Mouse (Mus musculus): ENCODE results near the gene Nrip2.

DNA sequence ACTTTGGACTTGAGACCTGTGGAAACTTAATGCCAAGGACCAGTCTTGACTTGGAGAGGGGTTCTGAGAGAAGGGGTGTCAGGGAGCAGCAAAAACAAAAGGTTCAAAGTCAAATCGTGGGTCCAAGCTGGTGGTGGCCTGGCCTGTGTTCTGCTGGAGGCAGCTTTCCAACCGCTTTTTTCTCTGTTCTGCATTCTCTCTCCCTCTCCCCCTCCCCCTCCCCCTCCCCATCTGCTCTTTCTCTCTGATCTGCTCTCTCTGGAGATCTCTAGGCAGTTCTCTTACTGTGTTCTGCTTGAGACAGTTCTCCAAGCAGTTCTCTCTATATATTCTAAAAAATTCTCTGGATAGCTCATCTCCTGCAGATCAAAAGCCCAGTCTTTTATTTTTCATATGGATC is 61.2 kb downstream of the Nrip2 start:
- TF ChIP-seq CTCF (IDR thresholded peaks at IDR 0.05; ENCODE audit: low read depth) (no peak), EP300 (IDR thresholded peaks at IDR 0.05; ENCODE audit: low read depth) (no peak)
